Mouse (Mus musculus) spleen, adult 12 weeks (tissue): ENCODE measurements around the gene Lrcol1.

Experiments
- DNase-seq: peaks from one replicate; pipeline ENCODE4 v3.0.0; 2022; ENCODE audit warnings: low spot score

Gene Lrcol1

DNA sequence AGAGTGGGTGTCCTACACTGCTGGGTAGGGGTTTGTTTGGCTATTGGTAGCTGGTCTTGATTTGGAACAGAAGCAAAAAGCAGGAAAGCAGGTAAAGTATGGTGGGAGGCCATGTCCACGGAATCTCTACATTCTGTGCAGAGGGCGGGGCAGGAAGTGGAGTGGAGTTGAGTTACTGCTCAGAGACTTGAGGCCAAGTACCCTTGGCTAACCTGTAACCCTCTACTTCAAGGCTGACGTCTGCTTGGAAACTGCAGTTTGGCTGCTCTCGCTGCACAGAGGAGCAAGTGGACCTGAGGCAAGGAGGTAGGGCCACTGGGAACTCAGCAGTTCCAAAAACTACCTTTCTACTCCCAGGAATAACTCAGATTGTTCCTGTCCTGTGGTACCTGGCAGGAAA lies at the start of gene Lrcol1:
TSS of gene Lrcol1 (plus strand) at position 207 of the 400 bp plus-strand sequence.
- DNase-seq = no peak

DNA sequence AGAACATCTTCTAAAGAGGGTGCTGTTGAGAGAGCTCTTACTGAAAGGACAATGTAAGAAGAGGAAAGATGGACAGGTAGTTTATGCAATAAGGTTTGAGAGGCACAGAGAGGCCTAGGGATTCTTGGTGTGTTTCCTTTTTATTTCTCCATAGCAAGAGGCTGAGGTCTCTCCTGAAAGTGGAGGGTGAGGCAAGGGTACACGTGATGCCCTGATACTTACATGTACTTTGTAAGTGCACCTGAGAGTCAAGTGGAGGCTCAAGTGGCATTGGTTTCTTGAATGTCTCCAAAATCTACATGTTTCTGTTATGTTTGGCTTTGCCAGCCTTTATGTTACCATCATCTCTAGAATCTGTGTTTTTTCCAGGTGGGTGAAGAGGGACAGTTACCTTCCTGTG lies 47.9 kb upstream of the Lrcol1 start:
- no peak for DNase-seq

DNA sequence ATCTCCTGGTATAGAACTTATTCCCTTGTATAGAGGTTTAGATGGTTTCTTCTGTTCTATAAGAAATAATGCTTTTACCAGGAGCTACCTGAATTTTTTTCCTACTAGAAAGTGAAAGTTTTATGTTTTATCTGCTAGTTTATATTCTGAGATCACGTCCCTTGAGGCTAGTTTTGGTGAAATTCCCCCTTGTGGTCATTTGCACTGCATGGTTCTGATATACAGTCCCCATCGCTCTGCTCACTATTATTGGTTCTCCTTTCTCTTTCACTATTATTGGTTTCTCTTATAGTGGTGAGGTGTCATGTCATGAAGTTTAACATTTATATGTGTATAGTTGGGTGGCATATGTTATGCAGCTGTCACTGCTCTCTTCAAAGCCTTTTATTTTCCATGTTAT lies 43.9 kb upstream of the Lrcol1 start:
- no peak for DNase-seq

DNA sequence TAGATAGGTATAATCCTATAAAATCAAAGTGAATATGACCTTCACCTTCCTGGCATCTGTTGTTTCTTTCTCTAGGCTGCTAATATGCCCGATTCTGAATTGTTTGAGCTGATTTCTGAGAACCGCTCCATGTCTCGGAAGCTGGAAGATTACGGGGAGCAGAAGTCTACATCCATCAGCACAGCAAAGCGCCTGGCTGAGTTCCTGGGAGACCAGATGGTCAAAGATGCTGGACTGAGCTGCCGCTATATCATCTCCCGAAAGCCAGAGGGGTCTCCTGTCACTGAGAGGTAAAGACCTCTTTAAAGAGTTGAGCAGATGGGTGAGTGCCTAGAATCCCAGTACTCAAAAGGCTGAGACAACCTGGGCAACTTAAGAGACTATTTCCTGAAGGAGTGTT lies 35.7 kb upstream of the Lrcol1 start:
- no peak for DNase-seq

DNA sequence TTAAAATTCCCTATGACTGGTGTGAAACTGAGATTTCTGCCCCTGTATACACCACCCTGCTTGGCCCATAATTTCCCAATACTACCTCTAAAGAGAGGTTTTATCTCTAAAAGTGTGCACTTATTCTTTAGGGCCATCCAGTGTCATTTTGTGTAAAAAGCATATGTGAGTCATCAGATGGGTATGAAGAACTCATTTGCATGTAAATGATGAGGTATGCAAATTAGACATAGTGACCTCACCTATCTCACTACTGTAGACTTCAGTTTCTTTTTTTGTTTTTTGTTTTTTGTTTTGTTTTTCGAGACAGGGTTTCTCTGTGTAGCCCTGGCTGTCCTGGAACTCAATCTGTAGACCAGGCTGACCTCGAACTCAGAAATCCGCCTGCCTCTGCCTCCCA lies 31.4 kb upstream of the Lrcol1 start:
- DNase-seq = no peak

DNA sequence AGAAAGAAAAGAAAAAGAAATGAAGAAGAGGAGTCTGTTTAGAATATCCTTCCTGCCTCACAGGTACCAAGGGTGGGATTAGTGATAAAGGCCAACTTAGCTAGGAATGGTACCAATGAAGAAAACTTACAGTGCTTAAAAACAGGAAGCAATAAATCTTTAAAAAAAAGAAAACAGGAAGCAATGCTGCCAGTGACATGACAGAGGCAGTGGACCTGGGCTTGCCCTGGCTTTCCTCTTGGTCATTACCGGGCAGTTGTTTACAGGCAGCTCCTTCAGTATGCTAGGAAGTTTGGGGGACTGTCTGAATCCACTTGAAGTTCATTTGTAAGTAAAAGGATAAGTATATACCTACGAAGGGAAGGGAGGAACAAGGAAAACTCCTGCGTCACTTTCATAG lies 14.0 kb upstream of the Lrcol1 start:
- DNase-seq = no peak

DNA sequence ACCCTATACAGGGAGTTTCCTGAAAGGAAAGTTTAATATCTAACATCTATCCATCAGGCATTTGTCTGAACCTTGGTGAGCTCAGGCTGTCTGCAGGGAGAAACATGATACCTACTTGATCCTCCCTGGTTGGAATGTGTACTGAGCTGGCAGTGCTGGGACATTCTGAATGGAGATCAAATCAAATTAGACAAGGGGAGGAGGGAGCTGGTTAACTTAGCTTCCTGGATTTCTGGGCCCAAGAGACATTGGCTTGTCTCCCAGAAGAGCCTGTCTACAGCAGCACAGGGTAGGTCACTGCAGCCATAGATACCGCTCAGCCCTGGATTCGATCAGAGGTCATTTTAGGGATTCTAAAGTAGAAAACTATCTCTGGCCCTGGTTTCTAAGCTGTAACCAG lies 5.7 kb upstream of the Lrcol1 start:
- DNase-seq = no peak

DNA sequence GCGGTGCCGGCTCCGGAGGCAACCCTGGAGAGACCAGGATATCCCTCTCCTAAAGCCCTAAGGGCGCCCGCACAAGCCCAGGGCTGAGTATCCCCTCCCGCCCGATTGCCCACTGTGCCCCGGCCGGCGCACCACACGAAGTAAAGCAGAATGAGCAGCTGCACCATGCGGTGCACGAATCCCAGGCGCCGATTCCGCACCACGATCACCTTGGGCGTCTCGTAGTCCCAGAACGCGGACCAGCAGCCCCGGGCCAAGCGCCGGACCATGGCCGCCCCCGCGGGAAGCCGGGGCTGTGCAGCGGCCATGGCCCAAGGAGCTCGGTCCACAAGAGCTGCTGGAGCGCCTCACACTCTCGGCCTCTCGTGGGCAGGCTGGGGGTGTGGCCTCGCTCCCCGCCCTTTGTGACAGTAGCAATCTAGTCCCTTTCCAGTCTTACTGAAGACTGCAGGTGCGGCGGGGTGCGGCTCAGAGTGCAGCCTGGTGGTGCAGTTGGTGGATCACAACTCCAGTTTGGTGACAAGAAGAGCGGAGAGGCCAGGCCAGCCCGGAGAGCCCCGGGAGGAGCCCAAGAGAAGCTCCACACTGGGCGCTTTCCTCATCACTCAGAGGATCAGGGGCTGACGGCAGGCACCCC lies 1.8 kb upstream of the Lrcol1 start, which contains the start of gene P2rx2:
TSS of gene P2rx2 (minus strand) at position 565 of the 637 bp plus-strand sequence.
- no peak for DNase-seq

DNA sequence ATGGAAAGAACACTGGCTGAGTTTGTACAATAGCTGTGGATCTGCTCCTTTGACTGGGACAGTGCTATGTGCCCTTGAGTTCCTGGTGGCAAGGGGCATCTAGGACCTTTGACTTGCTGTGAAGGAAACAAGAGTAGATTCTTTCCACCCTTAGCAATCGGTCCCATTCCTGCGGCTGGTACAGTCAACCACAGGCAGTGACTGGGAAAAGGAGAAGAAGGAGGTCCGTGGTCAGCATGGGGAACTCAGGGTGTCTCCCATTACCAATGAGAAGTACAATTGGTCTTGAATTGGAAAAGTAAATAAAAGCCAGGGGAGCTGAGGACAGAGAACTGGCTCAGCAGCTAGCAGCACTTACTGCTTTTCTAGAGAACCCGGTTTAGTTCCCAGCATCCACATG lies 1.0 kb downstream of the Lrcol1 start:
- DNase-seq = no peak

DNA sequence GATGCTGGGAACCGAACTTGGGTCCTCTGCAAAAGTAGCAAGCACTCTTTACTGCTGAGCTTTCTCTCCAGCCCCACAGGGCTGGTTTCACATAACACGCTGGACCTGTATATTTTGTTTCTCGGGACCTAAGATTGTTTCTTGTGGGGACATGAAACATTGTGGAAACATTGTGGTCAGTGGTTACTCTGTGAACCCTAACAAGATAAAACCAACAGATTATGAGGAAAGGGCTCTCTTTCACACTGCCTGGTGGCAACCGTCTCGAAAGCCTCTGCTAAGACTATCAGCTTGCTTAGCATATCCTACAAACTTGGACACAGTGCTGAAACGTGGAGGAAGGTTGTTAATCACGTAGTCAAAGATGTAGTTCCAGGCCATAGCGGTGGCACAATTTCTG lies 2.5 kb downstream of the Lrcol1 start:
- no peak for DNase-seq

DNA sequence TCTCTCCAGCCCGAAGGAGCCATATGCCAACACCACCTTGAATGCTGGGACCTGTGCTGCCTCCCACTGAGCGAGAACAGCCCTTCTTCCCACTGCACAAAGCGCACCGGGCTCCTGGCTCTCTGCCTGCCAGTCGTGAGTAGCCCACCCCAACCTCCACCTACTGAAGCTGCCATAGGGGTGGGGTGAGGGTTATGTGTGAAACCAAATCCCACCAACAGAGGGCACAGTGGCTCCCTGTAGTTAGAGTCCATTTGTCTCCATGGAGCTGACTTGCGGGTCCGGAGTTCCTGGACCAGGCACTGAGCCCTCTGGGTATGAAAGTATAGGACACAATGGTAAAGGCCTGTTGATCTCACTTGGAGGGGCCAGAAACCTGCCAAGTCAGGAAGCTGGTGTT lies 10.2 kb downstream of the Lrcol1 start:
- DNase-seq = no peak

DNA sequence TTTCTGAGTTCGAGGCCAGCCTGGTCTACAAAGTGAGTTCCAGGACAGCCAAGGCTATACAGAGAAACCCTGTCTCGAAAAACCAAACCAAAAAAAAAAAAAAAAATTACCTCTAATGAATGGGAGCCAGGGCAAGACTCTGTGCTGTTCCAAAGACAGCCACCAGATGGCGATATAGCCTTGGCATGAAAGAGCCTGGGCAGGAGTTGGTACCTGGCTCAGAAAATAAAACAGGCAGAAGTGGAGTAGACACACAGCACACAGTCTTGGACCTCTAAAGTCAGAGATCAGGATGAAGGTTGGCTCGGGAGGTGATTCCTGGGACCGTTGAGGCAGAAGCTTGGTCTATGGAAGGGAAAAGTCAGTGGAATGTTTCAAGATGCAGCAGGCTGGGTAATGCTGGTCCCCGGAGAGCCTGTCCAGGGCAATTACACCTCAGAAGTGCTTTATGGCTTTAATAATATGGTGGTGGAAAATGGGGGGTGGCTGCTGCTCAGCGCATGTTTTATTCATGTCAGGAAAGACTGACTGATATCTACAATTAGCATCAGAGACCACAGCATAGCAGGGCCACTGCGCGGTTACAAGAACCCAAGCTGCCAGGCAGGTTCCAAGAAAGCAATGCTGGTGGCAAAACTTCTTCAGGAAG lies 13.1 kb downstream of the Lrcol1 start:
- DNase-seq = peak; percentile 60

DNA sequence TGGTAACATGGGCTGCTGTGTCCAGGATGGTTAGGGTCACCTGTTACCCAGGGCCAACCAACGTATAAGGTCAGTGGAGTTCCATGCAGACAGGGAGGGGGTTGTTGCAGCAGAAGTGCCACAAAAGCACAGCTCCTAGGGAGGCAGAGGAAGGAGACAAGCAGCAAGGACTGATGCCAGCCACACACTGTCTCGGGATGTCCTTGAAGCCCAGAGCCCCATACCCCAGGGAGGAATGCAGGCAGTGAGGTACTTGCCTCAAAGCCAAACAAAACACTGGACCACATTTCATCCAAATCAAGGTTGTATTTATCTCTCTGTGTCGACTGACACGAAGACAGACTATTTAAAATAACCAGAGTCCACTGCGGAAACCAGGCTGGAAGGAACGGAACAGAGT lies 16.9 kb downstream of the Lrcol1 start:
- no peak for DNase-seq

DNA sequence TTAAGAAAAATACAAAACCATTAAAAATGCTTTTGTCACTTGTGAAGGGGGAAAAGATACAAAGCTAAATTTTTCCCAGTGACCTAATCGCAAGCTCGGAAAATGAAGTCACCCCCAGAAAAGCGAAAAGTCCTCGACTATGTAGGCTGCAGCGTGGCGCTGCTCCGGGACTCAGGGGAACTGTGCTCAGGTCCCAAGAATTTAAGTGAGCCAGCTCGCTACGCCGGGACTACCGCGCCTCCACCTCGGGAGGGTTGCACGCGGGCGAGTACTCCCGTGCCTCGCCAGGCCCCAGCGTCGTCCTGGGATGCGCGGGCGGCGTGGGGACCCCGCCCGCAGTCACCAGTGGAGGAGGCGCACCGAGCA lies 18.3 kb downstream of the Lrcol1 start:
- DNase-seq = no peak

DNA sequence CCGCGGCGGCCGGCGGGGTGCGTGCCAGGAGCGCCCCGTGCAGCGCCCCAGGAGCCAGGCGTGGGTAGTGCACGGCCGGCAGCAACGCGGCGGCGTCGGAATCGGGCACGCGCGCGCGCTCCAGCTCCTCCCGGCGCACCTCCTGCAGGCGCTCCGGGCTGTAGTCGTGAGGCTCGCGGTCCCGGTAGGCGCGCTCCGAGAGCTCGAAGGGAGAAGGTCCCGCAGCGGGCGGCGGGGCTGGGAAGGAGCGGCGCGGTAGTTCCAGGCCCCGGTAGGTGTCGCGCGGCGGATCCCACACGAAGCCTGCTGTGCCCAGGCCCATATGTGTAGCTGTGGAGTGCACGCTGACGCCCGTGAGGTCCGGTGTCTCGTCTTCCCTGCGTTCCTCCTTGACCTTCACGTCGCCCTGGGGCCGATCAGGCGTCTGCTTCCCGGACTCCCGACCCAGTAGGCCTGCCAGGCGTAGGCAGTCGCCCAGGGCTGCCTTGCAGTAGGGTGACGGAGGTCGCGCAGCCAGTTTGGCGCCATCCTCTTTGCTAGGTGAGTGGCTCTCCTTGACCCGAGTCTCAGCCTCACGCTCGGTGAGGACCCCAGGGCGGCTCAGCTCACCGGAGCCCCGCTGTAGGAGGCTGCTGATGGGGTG lies 18.8 kb downstream of the Lrcol1 start:
- DNase-seq = peak; percentile 32

DNA sequence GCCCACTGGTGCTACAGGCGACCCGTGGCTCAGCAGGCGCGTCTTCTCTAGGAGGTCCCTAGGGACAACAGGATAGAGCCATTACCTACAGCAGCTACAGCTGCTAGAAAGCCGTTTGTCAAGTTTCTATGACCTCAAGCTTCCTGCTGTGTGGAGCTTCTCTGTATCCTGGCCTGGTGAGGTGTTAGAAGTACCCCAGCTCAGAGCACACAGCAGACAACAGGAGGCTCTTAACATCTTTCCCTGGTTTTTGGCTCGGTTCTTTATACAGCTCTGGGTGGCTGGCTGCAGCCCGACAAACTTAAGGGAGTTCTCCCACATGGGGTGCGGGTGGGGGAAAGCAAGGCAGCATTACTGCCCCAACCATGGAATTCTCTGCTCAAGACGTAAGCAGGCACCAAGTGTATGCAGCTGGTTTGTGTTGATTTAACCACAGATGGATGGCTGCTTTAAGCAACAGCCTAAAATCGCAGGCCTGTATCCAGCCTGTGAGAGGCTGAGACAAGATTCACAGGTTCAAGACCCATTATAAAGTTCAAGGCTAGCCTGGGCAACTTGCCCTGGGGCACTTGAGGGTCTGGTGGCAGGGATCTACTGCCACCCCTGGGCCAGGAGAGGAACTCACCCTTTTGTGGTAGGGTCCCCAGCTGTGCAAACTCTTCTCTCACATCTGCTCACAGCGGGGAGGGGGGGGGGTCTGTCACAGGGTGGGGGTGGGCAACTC lies 19.5 kb downstream of the Lrcol1 start:
- DNase-seq = no peak

DNA sequence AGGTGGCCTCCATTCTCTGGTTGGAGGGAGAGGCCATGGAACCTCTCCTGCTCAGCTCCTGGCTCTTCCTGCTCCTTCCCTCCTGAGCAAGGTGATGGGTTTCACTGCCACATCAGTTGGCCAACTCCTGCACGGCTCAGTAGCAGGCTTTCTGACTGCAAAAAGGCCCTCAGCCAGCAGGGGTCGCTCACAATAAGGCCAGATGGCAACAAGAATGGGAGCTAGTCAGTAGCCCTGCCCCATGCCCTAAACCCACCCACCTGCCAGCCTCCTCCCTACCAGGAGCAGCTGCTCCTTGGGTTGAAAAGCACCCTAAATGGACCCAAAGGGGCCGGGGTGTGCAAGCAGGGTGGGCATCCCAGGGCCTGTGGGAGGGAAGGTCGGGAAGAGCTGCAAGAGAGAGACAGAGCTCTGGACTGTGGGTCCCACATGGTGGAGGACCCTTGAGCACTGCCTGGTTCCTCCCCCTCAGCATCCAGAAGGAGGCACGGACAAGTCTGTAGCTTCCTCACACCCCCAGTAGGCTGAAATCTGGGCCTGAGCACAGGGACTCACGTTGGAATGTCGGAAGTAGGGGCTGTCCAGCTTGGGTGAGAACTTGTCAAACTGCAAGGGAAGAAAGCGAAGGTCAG lies 32.4 kb downstream of the Lrcol1 start:
- DNase-seq = peak; percentile 44

DNA sequence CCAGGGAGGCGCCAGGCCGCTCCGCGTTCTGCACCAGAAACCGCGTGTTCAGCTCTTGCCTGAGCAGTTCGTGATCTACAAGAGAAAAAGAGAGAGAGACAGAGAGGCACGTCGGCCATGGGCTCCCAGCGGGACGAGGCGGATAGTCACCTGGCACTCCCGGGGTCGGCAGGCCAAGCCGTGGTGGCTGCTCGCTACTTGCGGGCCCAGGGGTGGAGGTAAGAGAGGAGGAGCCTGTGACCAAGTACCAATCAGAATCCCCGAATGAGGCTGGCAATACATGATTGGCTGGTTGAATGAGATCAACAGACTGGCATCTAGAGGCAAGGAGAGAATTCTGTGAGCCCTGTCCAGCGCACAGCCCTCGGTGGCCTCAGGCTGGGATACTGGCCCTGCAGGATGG lies 33.7 kb downstream of the Lrcol1 start:
- no peak for DNase-seq

DNA sequence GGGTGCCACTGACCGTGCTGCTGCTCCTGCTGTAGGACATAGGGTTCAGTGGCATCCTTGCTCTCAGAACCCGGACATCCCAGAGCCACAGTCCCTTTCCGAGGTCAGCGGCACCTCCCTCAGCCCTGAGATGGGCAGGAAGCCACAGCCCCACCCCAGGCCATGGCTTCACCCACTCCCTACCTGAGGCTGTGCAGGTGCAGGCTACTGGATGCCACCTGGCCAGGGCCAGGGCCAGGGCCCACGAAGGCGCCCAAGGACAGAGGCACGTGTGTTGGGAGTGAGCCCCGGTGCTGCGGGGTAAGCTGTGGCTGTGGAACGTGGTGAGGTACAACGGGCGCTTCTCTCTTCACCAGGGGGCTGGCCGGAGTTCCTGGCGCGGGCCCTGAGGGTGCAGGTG lies 34.6 kb downstream of the Lrcol1 start:
- DNase-seq = no peak

DNA sequence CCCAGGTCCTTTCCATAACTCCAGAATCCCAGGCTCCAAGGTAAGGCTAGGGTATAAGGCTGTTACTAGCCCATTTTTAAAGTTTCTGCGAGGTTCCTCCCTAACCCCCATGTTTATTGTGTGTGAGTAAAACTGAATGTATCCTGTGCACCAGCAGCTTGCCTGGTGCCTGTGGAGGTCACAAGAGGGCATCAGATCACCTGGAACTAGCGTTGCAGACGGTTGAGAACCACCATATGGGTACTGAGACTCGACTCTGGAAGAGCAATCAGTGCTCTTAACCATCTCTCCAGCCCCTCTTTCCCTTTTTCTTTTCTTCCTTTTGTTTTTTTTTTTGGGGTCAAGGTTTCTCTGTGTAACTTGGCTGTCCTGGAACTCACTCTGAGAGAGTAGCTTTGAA lies 35.3 kb downstream of the Lrcol1 start:
- DNase-seq = no peak

DNA sequence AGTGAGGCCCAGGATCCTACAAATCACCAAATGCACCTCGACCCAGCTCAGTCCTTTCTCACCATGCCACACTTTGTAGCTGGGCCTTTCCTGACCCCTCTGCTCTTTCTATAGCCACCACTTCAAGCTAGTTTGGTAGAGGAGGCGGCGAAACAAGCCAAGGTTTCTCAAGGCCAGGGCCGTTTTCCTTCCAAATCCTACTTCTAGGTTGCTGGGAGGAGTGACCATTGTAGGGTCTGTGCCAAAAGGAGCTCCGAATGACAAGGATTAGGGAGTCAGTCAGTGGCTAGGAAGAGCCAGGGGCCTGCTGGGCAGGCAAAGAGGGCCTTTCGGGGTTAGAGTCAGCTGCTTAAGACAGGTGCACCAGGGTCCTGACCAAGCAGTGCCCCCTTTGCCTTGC lies 40.0 kb downstream of the Lrcol1 start:
- DNase-seq = no peak

DNA sequence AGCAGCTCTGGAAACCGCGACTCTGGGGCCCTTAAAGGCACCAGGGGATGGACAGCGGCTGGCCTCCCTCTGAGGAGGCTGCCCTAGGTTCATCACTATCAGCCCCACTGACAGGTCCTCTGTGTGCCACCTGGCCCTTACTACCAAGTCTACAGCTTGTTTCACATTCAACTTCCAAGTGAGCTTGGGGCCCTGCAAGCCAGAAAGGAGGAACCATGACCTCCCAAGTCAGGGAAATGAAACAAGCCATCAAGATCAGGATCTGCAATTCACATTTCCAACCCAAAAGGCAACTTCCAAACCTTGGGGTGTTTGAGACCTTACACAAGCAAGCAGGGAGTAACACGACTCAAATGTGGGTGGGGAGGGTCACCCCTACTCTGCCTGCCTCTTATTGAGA lies 40.7 kb downstream of the Lrcol1 start:
- no peak for DNase-seq
